Mouse (Mus musculus) limb, embryonic 12.5 days (tissue): ENCODE results near the gene Zbtb8os. TPM values are rescaled to one million over a fixed set of nuclear protein-coding genes. Genes with fewer than 3 reads are reported as not detected.

ENCODE experiments used
- ATAC-seq: fragments of 200-750 bp; cut with Nextera tagmentation; 2 replicates; pipeline ENCODE4 v1.8.0; 2017; ENCODE audit warnings: low read depth, moderate TSS enrichment; ENCODE audit not compliant: insufficient number of reproducible peaks, insufficient read depth, low FRiP score, low TSS enrichment
- H3K27ac ChIP-seq: fragments of 300-500 bp; sonication (generic); 2 replicates; pipeline ENCODE4 v1.5.1; 2016; ENCODE audit warnings: mild to moderate bottlenecking, moderate library complexity
- H3K27me3 ChIP-seq: fragments of 300-500 bp; sonication (generic); 2 replicates; pipeline ENCODE4 v1.6.1; 2016; ENCODE audit warnings: mild to moderate bottlenecking, moderate library complexity
- H3K36me3 ChIP-seq: fragments of 300-500 bp; sonication (generic); 2 replicates; pipeline ENCODE4 v1.6.1; 2016; ENCODE audit warnings: mild to moderate bottlenecking, moderate library complexity
- H3K4me1 ChIP-seq: fragments of 300-500 bp; sonication (generic); replicated peaks from 2 replicates; pipeline ENCODE4 v1.6.1; 2016
- H3K4me2 ChIP-seq: fragments of 300-500 bp; sonication (generic); 2 replicates; pipeline ENCODE4 v1.6.1; 2016; ENCODE audit warnings: mild to moderate bottlenecking, moderate library complexity
- H3K4me3 ChIP-seq: fragments of 300-500 bp; sonication (generic); replicated peaks from 2 replicates; pipeline ENCODE4 v1.5.1; 2016; ENCODE audit warnings: mild to moderate bottlenecking
- H3K9ac ChIP-seq: fragments of 300-500 bp; sonication (generic); replicated peaks from 2 replicates; pipeline ENCODE4 v1.6.1; 2016; ENCODE audit warnings: mild to moderate bottlenecking, moderate library complexity
- H3K9me3 ChIP-seq: fragments of 300-500 bp; sonication (generic); 2 replicates; pipeline ENCODE4 v1.6.1; 2016; ENCODE audit warnings: mild to moderate bottlenecking, moderate library complexity
- WGBS: fragments of 180-500 bp; shearing (Covaris S2); methylation state at CpG from one replicate; pipeline ENCODE4 v1.1.7; 2016; 5-methylcytosine and 5-hydroxymethylcytosine counted together
- polyA plus RNA-seq: library from polyadenylated mRNA; unstranded; fragments of >200 nt; fragmentation: Nextera tagmentation; extraction: Ambion mirVana; gene quantifications from 2 replicates; pipeline ENCODE4 v1.2.1, GENCODE M21; 2016

Zbtb8os gene
- polyA plus RNA-seq, 1 experiment from 2014 or later, result 48.8 TPM

GRCm38 (mm10) chr4:129377601-129378390, 42.3 kb downstream of the Zbtb8os start, which contains the start of gene Zbtb8a:
Gene Zbtb8a (minus strand): TSS chr4:129378116.
- Histone ChIP-seq H3K9ac (peak within 1 kb of the TSS; percentile 89), H3K9me3 (no peaks in the 10 kb centered on the region), H3K4me1 (peaks cover 27% of the 10 kb centered on the region), H3K4me2 (peak within 1 kb of the TSS; percentile 69), H3K27me3 (peaks cover 27% of the 10 kb centered on the region), H3K27ac (peak within 1 kb of the TSS; percentile 75), H3K4me3 (peak within 1 kb of the TSS; percentile 83), H3K36me3 (no peaks in the 10 kb centered on the region)
- ATAC-seq, result peak; percentile 50; the same call in 1 of the 2 replicates
- WGBS, result 2% methylated on average over 62 of the region's 65 CpGs

- no peaks in the 10 kb centered on the region for H3K36me3 ChIP-seq
- ATAC-seq, result no peak
- H3K4me1 ChIP-seq, result peaks cover 13% of the 10 kb centered on the region
- WGBS, result 82% methylated on average over 3 of the region's 3 CpGs
- H3K9ac ChIP-seq, result no peak overlapping the region
- H3K9me3 ChIP-seq, result no peaks in the 10 kb centered on the region
- no peak overlapping the region for H3K4me2 ChIP-seq
- peaks cover 27% of the 10 kb centered on the region for H3K27me3 ChIP-seq
- H3K4me3 ChIP-seq, result no peak overlapping the region
- H3K27ac ChIP-seq, result no peak overlapping the region
Measured at GRCm38 (mm10) chr4:129379805-129380204, 44.3 kb downstream of the Zbtb8os start.

- Histone ChIP-seq H3K4me3 (no peak overlapping the region), H3K9ac (no peak overlapping the region), H3K4me2 (no peak overlapping the region), H3K27me3 (peaks cover 15% of the 10 kb centered on the region), H3K36me3 (no peaks in the 10 kb centered on the region), H3K4me1 (peaks cover 7% of the 10 kb centered on the region; the same call in 1 of the 2 replicates), H3K9me3 (no peaks in the 10 kb centered on the region), H3K27ac (no peak overlapping the region)
- WGBS, result 71% methylated on average over 8 of the region's 8 CpGs
- ATAC-seq, result no peak
Measured at GRCm38 (mm10) chr4:129381148-129381547, 45.7 kb downstream of the Zbtb8os start.

GRCm38 (mm10) chr4:129382029-129382428, 46.5 kb downstream of the Zbtb8os start:
- Histone ChIP-seq H3K27me3 (peaks cover 13% of the 10 kb centered on the region), H3K4me2 (no peak overlapping the region), H3K4me3 (no peak overlapping the region), H3K4me1 (no peaks in the 10 kb centered on the region), H3K36me3 (no peaks in the 10 kb centered on the region), H3K9ac (no peak overlapping the region), H3K27ac (no peak overlapping the region), H3K9me3 (no peaks in the 10 kb centered on the region)
- WGBS, result 88% methylated on average over 9 of the region's 9 CpGs
- ATAC-seq, result no peak

GRCm38 (mm10) chr4:129382488-129382887, 47.0 kb downstream of the Zbtb8os start:
- Histone ChIP-seq H3K27ac (no peak overlapping the region), H3K4me3 (no peak overlapping the region), H3K36me3 (no peaks in the 10 kb centered on the region), H3K27me3 (peaks cover 13% of the 10 kb centered on the region), H3K9ac (no peak overlapping the region), H3K9me3 (no peaks in the 10 kb centered on the region), H3K4me1 (no peaks in the 10 kb centered on the region), H3K4me2 (no peak overlapping the region)
- ATAC-seq, result no peak
- WGBS, result 93% methylated on average over 2 of the region's 2 CpGs

- Histone ChIP-seq H3K4me1 (no peaks in the 10 kb centered on the region), H3K27me3 (peaks cover 13% of the 10 kb centered on the region), H3K4me2 (no peak overlapping the region), H3K27ac (no peak overlapping the region), H3K9ac (no peak overlapping the region), H3K4me3 (no peak overlapping the region), H3K36me3 (no peaks in the 10 kb centered on the region), H3K9me3 (no peaks in the 10 kb centered on the region)
- 89% methylated on average over 3 of the region's 3 CpGs for WGBS
- no peak for ATAC-seq
Measured at GRCm38 (mm10) chr4:129383586-129383985, 48.1 kb downstream of the Zbtb8os start.

GRCm38 (mm10) chr4:129384440-129384839, 48.9 kb downstream of the Zbtb8os start:
- no peak overlapping the region for H3K9ac ChIP-seq
- no peak overlapping the region for H3K4me3 ChIP-seq
- H3K9me3 ChIP-seq, result no peaks in the 10 kb centered on the region
- no peaks in the 10 kb centered on the region for H3K4me1 ChIP-seq
- no peak; the same call in 1 of the 2 replicates for ATAC-seq
- H3K36me3 ChIP-seq, result no peaks in the 10 kb centered on the region
- H3K4me2 ChIP-seq, result no peak overlapping the region
- no peak overlapping the region for H3K27ac ChIP-seq
- 33% methylated on average over 6 of the region's 6 CpGs for WGBS
- peaks cover 6% of the 10 kb centered on the region for H3K27me3 ChIP-seq

GRCm38 (mm10) chr4:129385685-129386084, 50.2 kb downstream of the Zbtb8os start:
- H3K4me2 ChIP-seq, result no peak overlapping the region
- WGBS, result 89% methylated on average over 11 of the region's 11 CpGs
- no peak overlapping the region for H3K27ac ChIP-seq
- no peak overlapping the region for H3K4me3 ChIP-seq
- no peaks in the 10 kb centered on the region for H3K27me3 ChIP-seq
- H3K36me3 ChIP-seq, result no peaks in the 10 kb centered on the region
- no peak for ATAC-seq
- H3K9ac ChIP-seq, result no peak overlapping the region
- H3K4me1 ChIP-seq, result no peaks in the 10 kb centered on the region
- no peaks in the 10 kb centered on the region for H3K9me3 ChIP-seq

GRCm38 (mm10) chr4:129386269-129386946, 50.9 kb downstream of the Zbtb8os start:
- H3K27me3 ChIP-seq, result no peaks in the 10 kb centered on the region
- no peak overlapping the region for H3K27ac ChIP-seq
- H3K36me3 ChIP-seq, result no peaks in the 10 kb centered on the region
- no peak overlapping the region for H3K9ac ChIP-seq
- WGBS, result 88% methylated on average over 8 of the region's 8 CpGs
- H3K9me3 ChIP-seq, result no peaks in the 10 kb centered on the region
- H3K4me1 ChIP-seq, result no peaks in the 10 kb centered on the region
- no peak overlapping the region for H3K4me3 ChIP-seq
- H3K4me2 ChIP-seq, result no peak overlapping the region
- ATAC-seq, result no peak

GRCm38 (mm10) chr4:129386989-129387388, 51.5 kb downstream of the Zbtb8os start:
- Histone ChIP-seq H3K9me3 (no peaks in the 10 kb centered on the region), H3K27ac (no peak overlapping the region), H3K4me2 (no peak overlapping the region), H3K9ac (no peak overlapping the region), H3K4me1 (no peaks in the 10 kb centered on the region), H3K36me3 (no peaks in the 10 kb centered on the region), H3K27me3 (no peaks in the 10 kb centered on the region), H3K4me3 (no peak overlapping the region)
- WGBS, result 69% methylated on average over 2 of the region's 2 CpGs
- ATAC-seq, result no peak

GRCm38 (mm10) chr4:129388404-129388803, 52.9 kb downstream of the Zbtb8os start:
- ATAC-seq, result no peak
- no peak overlapping the region for H3K27ac ChIP-seq

More at GRCm38 (mm10) chr4:129388404-129388803, 52.9 kb downstream of the Zbtb8os start:
- Histone ChIP-seq H3K4me2 (no peak overlapping the region), H3K9ac (no peak overlapping the region), H3K4me3 (no peak overlapping the region), H3K4me1 (no peaks in the 10 kb centered on the region), H3K36me3 (no peaks in the 10 kb centered on the region), H3K27me3 (no peaks in the 10 kb centered on the region), H3K9me3 (no peaks in the 10 kb centered on the region)
- 89% methylated on average over 5 of the region's 5 CpGs for WGBS
